8 mouse cellular contexts compared by ENCODE assay signal in genomic region chr1:165707640-165708322, GRCm38 (mm10). TPM values are rescaled to one million over a fixed set of nuclear protein-coding genes. Genes with fewer than 3 reads are reported as not detected.
DNase-seq lines count a peak whose midpoint lies in the region; ATAC-seq lines count a peak whose summit lies in the region.

No protein-coding gene starts in this region.

- peak; percentile 80 for ATAC-seq in forebrain, embryonic 13.5 days
- ATAC-seq in limb, embryonic 12.5 days (ENCODE audit: insufficient number of reproducible peaks, insufficient read depth, low FRiP score, low TSS enrichment, low read depth), result peak; percentile 81
- peak; percentile 83 for ATAC-seq in midbrain, embryonic 12.5 days (ENCODE audit: low FRiP score, low read depth)
- ATAC-seq in stomach, embryonic 15.5 days (ENCODE audit: insufficient read depth, low FRiP score, low read depth), result peak; percentile 84

- H3K27me3 ChIP-seq in forebrain, embryonic 13.5 days, result peaks cover 53% of the 10 kb centered on the region
- peaks cover 39% of the 10 kb centered on the region for H3K27me3 ChIP-seq in limb, embryonic 12.5 days
- peaks cover 65% of the 10 kb centered on the region for H3K27me3 ChIP-seq in midbrain, embryonic 12.5 days
- H3K27me3 ChIP-seq in stomach, embryonic 15.5 days (replicated peaks), result no peaks in the 10 kb centered on the region

- H3K4me2 ChIP-seq in forebrain, embryonic 13.5 days, result peak overlapping the region; percentile 98
- H3K4me2 ChIP-seq in limb, embryonic 12.5 days, result peak overlapping the region; percentile 92
- H3K4me2 ChIP-seq in midbrain, embryonic 12.5 days (replicated peaks), result peak overlapping the region; percentile 93
- H3K4me2 ChIP-seq in stomach, embryonic 15.5 days, result peak overlapping the region; percentile 82

- H3K4me1 ChIP-seq in forebrain, embryonic 13.5 days, result peaks cover 15% of the 10 kb centered on the region
- H3K4me1 ChIP-seq in limb, embryonic 12.5 days (replicated peaks), result peaks cover 19% of the 10 kb centered on the region
- peaks cover 5% of the 10 kb centered on the region; the same call in 1 of the 2 replicates for H3K4me1 ChIP-seq in midbrain, embryonic 12.5 days
- peaks cover 31% of the 10 kb centered on the region for H3K4me1 ChIP-seq in stomach, embryonic 15.5 days

- under 1% methylated on average over 47 of the region's 47 CpGs for WGBS in forebrain, embryonic 13.5 days
- WGBS in limb, embryonic 12.5 days, result under 1% methylated on average over 47 of the region's 47 CpGs
- WGBS in midbrain, embryonic 12.5 days, result under 1% methylated on average over 46 of the region's 47 CpGs
- 1% methylated on average over 47 of the region's 47 CpGs for WGBS in stomach, embryonic 15.5 days

- H3K27ac ChIP-seq in forebrain, embryonic 13.5 days, result no peak overlapping the region
- peak overlapping the region; percentile 41; the same call in 1 of the 2 replicates for H3K27ac ChIP-seq in limb, embryonic 12.5 days
- H3K27ac ChIP-seq in midbrain, embryonic 12.5 days (replicated peaks), result no peak overlapping the region
- H3K27ac ChIP-seq in stomach, embryonic 15.5 days, result peak overlapping the region; percentile 83

- peak; percentile 68 for DNase-seq in CD4-positive helper T cell, adult 2 months (ENCODE audit: low read depth, low spot score)
- DNase-seq in adrenal gland, postnatal 25 days, result peak; percentile 60
- peak; percentile 87 for DNase-seq in heart, postnatal 4 days
- DNase-seq in left cerebral cortex, postnatal 25 days (ENCODE audit: low spot score in 2 of 2), result no peak

- no peaks in the 10 kb centered on the region for H3K36me3 ChIP-seq in forebrain, embryonic 13.5 days (ENCODE audit: poor library complexity, severe bottlenecking)
- no peaks in the 10 kb centered on the region for H3K36me3 ChIP-seq in limb, embryonic 12.5 days
- no peaks in the 10 kb centered on the region for H3K36me3 ChIP-seq in midbrain, embryonic 12.5 days
- H3K36me3 ChIP-seq in stomach, embryonic 15.5 days, result no peaks in the 10 kb centered on the region

- H3K9ac ChIP-seq in forebrain, embryonic 13.5 days, result peak overlapping the region; percentile 73
- peak overlapping the region; percentile 87 for H3K9ac ChIP-seq in limb, embryonic 12.5 days (replicated peaks)
- peak overlapping the region; percentile 63 for H3K9ac ChIP-seq in midbrain, embryonic 12.5 days (replicated peaks)
- peak overlapping the region; percentile 63 for H3K9ac ChIP-seq in stomach, embryonic 15.5 days

- peak overlapping the region; percentile 60 for H3K4me3 ChIP-seq in forebrain, embryonic 13.5 days
- H3K4me3 ChIP-seq in limb, embryonic 12.5 days (replicated peaks), result peak overlapping the region; percentile 78
- peak overlapping the region; percentile 56 for H3K4me3 ChIP-seq in midbrain, embryonic 12.5 days
- peak overlapping the region; percentile 74 for H3K4me3 ChIP-seq in stomach, embryonic 15.5 days (replicated peaks)

- H3K9me3 ChIP-seq in forebrain, embryonic 13.5 days (replicated peaks), result no peaks in the 10 kb centered on the region
- H3K9me3 ChIP-seq in limb, embryonic 12.5 days, result no peaks in the 10 kb centered on the region
- H3K9me3 ChIP-seq in midbrain, embryonic 12.5 days, result no peaks in the 10 kb centered on the region
- H3K9me3 ChIP-seq in stomach, embryonic 15.5 days, result no peaks in the 10 kb centered on the region

- intact Hi-C loops in left cerebral cortex, postnatal 25 days (cut with DNase I), result no loop called here

RNA-seq across cellular contexts. Expression of gene Rcsd1, which starts 1.8 kb away (rescaled TPM):
- total RNA-seq in adrenal gland, postnatal 25 days (2021), result 16.1 and 19.1 TPM in 2 replicates
- polyA plus RNA-seq in forebrain, embryonic 13.5 days (2015; fragmentation: Nextera tagmentation; extraction: Ambion mirVana), result 6.5 and 7.0 TPM in 2 replicates
- total RNA-seq in heart, postnatal 4 days (2021), result 100 to 1,000 TPM; 107 to 115 TPM
- polyA plus RNA-seq in limb, embryonic 12.5 days (2016; fragmentation: Nextera tagmentation; extraction: Ambion mirVana), result 10.8 and 13.4 TPM in 2 replicates
- polyA plus RNA-seq in midbrain, embryonic 12.5 days (2016; fragmentation: Nextera tagmentation; extraction: Ambion mirVana), result 9.3 and 13.2 TPM in 2 replicates
- polyA plus RNA-seq in stomach, embryonic 15.5 days (2015; fragmentation: Nextera tagmentation; extraction: Ambion mirVana), result 42.4 and 43.1 TPM in 2 replicates
- total RNA-seq in left cerebral cortex, postnatal 25 days (2021), result 1 to 10 TPM; 4.9 to 6.0 TPM

RNA-seq across cellular contexts. Expression of gene Creg1, which starts 55.8 kb away (rescaled TPM):
- total RNA-seq in adrenal gland, postnatal 25 days (2021), result 49.1 and 54.8 TPM in 2 replicates
- polyA plus RNA-seq in forebrain, embryonic 13.5 days (2015; fragmentation: Nextera tagmentation; extraction: Ambion mirVana), result 21.2 and 21.5 TPM in 2 replicates
- 10 to 100 TPM; 24.3 to 28.7 TPM for total RNA-seq in heart, postnatal 4 days (2021)
- polyA plus RNA-seq in limb, embryonic 12.5 days (2016; fragmentation: Nextera tagmentation; extraction: Ambion mirVana), result 35.3 and 40.5 TPM in 2 replicates
- polyA plus RNA-seq in midbrain, embryonic 12.5 days (2016; fragmentation: Nextera tagmentation; extraction: Ambion mirVana), result 27.1 and 31.6 TPM in 2 replicates
- polyA plus RNA-seq in stomach, embryonic 15.5 days (2015; fragmentation: Nextera tagmentation; extraction: Ambion mirVana), result 107 and 111 TPM in 2 replicates
- 10 to 100 TPM; 27.1 to 28.5 TPM for total RNA-seq in left cerebral cortex, postnatal 25 days (2021)

Comparison
In these comparisons a context has a peak if more than half of its experiments do, and no peak if none do; other contexts are left out.
1. DNase-seq: peak in CD4-positive helper T cell, adult 2 months (single experiment), adrenal gland, postnatal 25 days (single experiment) and heart, postnatal 4 days (single experiment); none in left cerebral cortex, postnatal 25 days (0 of 2).
2. H3K27ac ChIP-seq: peak in limb, embryonic 12.5 days (single experiment) and stomach, embryonic 15.5 days (single experiment); none in forebrain, embryonic 13.5 days (single experiment) and midbrain, embryonic 12.5 days (single experiment).
3. Peak in every context shown above with its lines, with median percentiles within 50 percentile points of each other: ATAC-seq, H3K4me2 ChIP-seq, H3K4me3 ChIP-seq and H3K9ac ChIP-seq.